Mouse (Mus musculus) cerebellum, postnatal 36 days (tissue): Measurements from ENCODE around the gene Neurog2.

ENCODE experiments used
- DNase-seq, 2 experiments: peaks; one replicate each; pipeline ENCODE4 v3.0.0; 2021 to 2022; ENCODE audit warnings: mixed read lengths in 2 of 2

Neurog2 gene

GRCm38 (mm10) chr3:127633080-127634032 is at the start of gene Neurog2:
Neurog2 (plus strand) TSS chr3:127633135.
- peak; percentile 28 to 34 for DNase-seq

- DNase-seq, result no peak
These were observed 35.8 kb upstream of the Neurog2 start for GRCm38 (mm10) chr3:127597136-127597535.

DNA sequence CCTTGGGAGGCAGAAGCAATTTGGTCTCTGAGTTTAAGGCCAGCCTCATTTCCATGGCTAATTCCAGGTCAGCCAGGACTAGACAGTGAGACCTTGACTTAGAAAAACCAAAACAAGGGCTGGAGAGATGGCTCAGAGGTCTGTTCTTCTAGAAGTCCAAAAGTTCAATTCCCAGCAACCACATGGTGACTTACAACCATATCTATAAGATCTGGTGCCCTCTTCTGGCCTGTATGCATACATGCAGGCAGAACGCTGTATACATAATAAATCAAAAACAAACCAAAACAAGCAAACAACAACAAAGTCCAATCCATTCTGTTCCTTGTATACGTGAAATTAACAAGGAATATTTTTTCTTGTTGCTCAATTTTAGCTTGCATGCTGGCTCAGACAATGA is 24.8 kb upstream of the Neurog2 start:
- DNase-seq, result no peak

DNA sequence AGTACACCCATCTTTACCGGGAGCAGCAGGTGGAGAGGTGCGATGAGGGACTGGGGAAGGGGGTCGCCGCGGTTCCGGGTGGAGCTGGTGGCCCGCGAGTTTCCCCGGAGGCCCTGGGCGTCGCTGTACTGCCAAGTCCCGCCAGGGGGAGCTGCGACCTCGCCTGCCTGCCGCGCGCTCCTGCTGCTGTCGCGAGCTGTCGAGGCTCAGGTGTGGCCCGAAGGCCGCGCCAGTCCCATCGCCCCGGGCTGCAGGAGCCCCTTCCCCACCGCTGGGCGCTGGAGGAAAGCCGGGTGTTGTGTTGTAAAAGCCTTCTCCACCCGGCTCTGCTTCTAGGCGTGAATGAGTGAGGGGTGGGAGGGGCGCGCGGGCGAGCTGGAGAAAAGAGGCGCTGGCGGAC is 7.6 kb upstream of the Neurog2 start:
- DNase-seq, result peak; percentile 40 to 46

- DNase-seq, result no peak
These were observed 7.1 kb upstream of the Neurog2 start for GRCm38 (mm10) chr3:127625701-127626399.

- no peak for DNase-seq
These were observed 6.4 kb upstream of the Neurog2 start for GRCm38 (mm10) chr3:127626524-127626923.

DNA sequence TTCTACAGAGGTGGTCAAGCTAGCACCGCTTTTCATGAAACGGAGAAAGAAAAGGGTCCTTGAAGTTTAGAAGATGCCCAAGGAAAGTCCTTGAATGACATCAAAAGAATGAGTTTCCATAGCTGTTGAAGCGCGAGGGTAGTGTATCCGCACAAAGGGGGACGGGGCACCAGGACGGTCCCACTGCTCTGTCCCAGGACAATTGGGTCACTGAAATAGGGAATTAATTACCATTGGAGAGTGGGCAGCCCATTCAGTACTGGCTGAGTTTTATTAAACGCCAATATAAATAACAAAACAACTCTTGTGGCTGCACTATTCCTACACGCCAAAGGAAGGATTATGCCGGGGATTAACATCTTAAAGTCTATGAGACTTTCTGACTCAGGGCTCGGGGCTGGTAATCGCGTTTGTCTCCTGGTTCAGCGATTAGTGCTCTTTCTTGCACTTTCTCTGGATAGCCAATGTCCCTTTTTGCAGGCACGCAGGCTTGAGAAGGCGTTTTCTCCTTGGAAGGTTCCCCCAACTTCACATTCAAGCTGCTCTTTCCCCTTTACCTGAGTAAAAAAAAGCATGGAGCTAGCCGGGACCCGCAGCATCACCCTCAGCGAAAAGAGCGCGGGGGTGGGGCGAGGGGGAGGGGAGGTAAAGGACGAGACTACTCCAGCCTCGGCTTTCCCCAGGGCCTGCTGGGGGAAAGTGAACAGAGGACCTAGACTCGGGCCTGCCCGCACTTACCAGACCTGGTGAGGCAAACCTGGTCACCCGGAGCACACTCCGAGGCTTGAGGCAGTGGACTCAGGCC is 5.6 kb upstream of the Neurog2 start:
- no peak for DNase-seq

GRCm38 (mm10) chr3:127627956-127628310 is 5.0 kb upstream of the Neurog2 start:
- no peak for DNase-seq

DNA sequence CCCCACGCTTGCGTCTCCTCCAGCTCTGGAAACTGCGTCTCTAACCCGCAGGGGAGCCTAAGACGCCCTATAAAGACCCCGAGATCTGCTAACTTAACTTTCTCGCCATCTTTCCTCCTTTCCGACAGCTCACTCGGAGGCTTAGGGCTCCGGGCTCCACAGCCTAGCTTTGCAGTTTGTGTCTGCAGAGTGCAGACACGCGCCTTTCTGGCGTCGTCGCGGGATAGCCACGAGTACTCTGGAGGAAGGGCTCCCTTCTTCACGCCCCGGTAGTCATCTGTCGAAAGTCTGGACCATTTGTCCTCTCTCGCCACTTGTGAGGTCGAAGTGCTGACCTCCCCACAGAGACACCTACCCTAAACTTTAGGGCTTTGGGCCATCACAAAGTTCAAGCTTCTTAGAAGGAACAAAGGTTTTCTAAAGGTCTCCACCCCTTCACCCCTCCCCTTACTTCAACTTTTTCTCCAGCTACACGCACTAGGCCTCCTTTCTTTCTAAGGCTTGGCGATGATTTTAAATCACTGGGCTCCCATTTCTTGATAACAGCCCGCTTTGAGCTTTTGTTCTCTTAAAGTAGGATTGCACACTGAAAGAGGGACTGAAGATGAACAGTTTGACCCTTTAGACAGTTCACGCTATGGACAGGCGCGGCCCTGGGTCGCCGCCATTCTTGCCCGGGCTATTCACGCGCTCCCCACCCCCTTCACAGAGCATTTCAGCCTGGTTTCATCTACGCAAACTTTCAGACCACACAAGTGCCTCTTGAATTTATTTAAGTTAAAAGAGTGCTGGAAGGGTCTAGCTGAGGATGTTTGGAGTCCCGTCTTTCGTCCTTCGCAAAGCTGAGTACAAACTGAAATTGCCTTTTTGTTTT is 4.4 kb upstream of the Neurog2 start:
- DNase-seq, result no peak

- DNase-seq, result no peak
These were observed 2.7 kb upstream of the Neurog2 start for GRCm38 (mm10) chr3:127630190-127630589.

DNA sequence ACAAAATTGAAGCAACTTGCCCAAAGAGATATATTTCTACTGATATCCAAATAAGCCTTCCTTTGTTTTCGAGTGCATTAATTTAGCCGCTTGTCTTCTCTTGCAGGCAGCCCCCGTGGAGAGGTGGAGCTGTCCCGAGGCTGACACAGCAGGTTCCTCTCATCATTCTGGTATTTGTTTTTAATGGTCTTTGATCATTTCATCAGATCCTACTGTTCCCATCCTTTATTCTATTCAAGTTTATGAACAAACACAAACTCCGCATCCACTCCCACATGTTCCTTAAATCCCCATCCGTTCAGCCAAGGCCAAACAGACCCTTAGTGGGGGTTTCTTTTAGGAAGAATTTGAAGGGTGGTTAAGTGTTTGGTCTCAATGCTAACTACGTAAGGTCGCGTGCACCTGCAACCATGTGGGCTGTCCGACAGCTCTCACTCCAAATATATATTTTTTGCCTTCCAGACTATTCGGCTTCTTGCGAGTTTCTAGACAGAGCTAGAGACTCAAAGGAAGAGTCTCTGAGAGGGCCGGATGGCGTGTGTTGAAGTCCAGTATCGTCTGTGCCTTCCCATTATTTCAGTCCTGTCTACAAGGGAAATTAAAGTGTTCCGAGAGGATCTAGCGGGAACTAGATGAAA is 2.1 kb upstream of the Neurog2 start:
- DNase-seq, result no peak

GRCm38 (mm10) chr3:127631582-127631981 is 1.4 kb upstream of the Neurog2 start:
- no peak for DNase-seq

GRCm38 (mm10) chr3:127632531-127632930 is 404 bp upstream of the Neurog2 start:
- peak in 1 of 2 experiments; percentile 13 for DNase-seq

GRCm38 (mm10) chr3:127634101-127634983 is 1.4 kb downstream of the Neurog2 start:
- peak; percentile 67 to 70 for DNase-seq

DNA sequence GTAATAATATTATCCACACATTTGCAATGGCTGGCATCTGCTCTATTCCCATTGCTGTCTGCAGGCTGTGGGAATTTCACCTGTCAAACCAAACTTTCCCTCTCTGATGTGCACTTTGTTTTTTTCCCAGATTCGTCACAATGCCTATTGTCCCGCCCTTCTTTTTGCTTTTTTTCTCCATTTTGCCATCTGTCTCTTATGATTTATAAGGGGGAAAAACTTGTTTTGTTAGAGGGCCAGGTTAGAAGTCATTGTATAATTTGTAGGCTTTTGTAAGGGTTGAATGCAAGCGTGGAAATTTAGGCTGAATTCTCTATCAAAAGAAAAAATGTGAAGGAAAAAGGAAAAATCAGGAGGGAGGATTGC is 2.0 kb downstream of the Neurog2 start:
- DNase-seq, result no peak

GRCm38 (mm10) chr3:127639875-127640761 is 7.2 kb downstream of the Neurog2 start:
- DNase-seq, result peak in 1 of 2 experiments; percentile 30

DNA sequence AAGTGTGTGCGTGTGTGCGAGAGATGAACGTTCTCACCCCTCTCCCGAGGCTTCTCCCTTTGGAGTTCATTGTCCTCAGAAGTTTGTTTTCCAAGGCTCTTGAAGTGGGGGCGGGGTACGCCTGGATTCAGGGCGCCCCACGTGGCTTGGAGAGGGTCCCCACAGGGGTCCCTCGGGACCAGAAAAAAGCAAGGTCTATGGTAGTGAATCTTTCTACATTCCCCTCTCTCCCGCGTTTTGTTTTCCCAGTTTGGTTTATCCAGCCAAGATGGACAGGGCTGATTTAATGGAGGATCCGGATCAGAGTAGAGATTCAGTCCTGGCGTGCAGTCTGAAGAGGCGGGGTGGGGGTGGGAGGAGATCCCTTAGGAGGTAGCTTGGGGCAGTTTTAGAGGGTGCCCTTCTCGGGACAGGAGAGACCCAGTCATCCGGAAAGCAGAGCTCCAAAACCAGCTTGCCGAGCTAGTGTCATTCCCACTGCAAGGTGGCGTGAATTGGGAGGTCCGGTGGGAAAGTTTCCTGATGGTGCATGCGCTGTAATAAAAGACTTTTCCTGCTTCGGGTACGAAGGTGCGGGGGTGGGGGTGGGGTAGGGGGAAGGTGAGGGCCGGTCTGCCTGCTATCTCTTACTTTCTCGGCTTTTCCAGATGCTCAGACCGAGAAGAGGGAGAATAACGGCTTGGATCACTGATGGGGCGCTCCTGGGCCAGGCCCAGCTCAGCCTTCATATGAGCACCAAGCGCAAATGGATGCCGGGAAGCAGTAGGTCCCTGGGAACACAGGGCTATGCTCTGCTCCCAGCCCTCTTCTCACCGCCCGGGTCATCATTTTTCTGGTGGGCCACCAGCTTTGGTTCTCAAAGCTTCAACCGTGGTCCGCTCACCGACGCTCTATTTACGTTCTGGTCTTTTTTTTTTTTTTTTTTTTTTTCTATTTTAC is 8.1 kb downstream of the Neurog2 start:
- no peak for DNase-seq

- DNase-seq, result no peak
These were observed 9.3 kb downstream of the Neurog2 start for GRCm38 (mm10) chr3:127642211-127642610.
